Mouse (Mus musculus) liver, embryonic 13.5 days (tissue): Measurements from ENCODE around the gene Caprin1. TPM values are rescaled to one million over a fixed set of nuclear protein-coding genes. Genes with fewer than 3 reads are reported as not detected.
A peak's percentile ranks its signal among the peaks of the same experiment; 100 is the strongest.

Source experiments
- ATAC-seq: fragments of 200-750 bp; cut with Nextera tagmentation; 2 replicates; pipeline ENCODE4 v1.8.0; 2017; ENCODE audit warnings: low read depth, mild to moderate bottlenecking, moderate number of reproducible peaks, moderate library complexity
- DNase-seq: peaks from one replicate; pipeline ENCODE4 v3.0.0; 2022
- H3K27ac ChIP-seq: fragments of 300-500 bp; sonication (generic); 2 replicates; pipeline ENCODE4 v1.5.1; 2015; ENCODE audit warnings: moderate library complexity, mild to moderate bottlenecking, inconsistent platforms
- H3K27me3 ChIP-seq: fragments of 300-500 bp; sonication (generic); 2 replicates; pipeline ENCODE4 v1.6.1; 2015; ENCODE audit warnings: mild to moderate bottlenecking, inconsistent platforms
- H3K36me3 ChIP-seq: fragments of 300-500 bp; sonication (generic); 2 replicates; pipeline ENCODE4 v1.6.1; 2015; ENCODE audit warnings: mild to moderate bottlenecking, inconsistent platforms
- H3K4me1 ChIP-seq: fragments of 300-500 bp; sonication (generic); replicated peaks from 2 replicates; pipeline ENCODE4 v1.6.1; 2015; ENCODE audit warnings: inconsistent platforms
- H3K4me2 ChIP-seq: fragments of 300-500 bp; sonication (generic); 2 replicates; pipeline ENCODE4 v1.6.1; 2015; ENCODE audit warnings: inconsistent platforms, mild to moderate bottlenecking, moderate library complexity
- H3K4me3 ChIP-seq: fragments of 300-500 bp; sonication (generic); replicated peaks from 2 replicates; pipeline ENCODE4 v1.5.1; 2015; ENCODE audit warnings: mild to moderate bottlenecking, inconsistent platforms
- H3K9ac ChIP-seq: fragments of 300-500 bp; sonication (generic); 2 replicates; pipeline ENCODE4 v1.6.1; 2015; ENCODE audit warnings: mild to moderate bottlenecking, inconsistent platforms
- H3K9me3 ChIP-seq: fragments of 300-500 bp; sonication (generic); replicated peaks from 2 replicates; pipeline ENCODE4 v1.6.1; 2016; ENCODE audit warnings: inconsistent platforms
- WGBS: fragments of 180-500 bp; shearing (Covaris S2); methylation state at CpG from one replicate; pipeline ENCODE4 v1.1.7; 2015; ENCODE audit not compliant: insufficient replicate concordance; 5-methylcytosine and 5-hydroxymethylcytosine counted together
- polyA plus RNA-seq: library from polyadenylated mRNA; unstranded; fragments of >200 nt; fragmentation: Nextera tagmentation; extraction: Ambion mirVana; gene quantifications from 2 replicates; pipeline ENCODE4 v1.2.1, GENCODE M21; 2015

The Caprin1 gene
- polyA plus RNA-seq, 1 experiment from 2014 or later, result 134 TPM

DNA sequence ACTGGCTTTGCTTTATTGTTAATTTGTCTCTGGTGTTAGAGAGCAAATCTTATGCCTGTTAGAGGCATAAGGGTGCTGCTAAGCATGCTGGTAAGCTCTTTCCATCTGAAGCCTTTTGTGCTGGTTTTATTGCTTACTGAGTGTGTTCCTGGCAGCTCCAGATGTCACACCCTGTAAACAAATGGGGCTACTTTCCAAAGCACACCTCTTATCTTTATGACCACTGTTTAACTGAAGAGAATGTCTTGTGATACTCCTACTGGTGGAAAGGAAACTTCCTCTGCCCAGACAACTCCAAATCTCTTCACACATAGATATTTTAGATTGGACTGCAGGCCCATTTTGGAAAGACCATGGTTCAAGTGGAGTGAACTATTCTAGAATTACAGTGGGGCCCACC, 31.5 kb upstream of the Caprin1 start:
- DNase-seq (no peak), ATAC-seq (no peak)
- H3K27ac ChIP-seq, result no peak overlapping the region
- H3K9me3 ChIP-seq, result no peaks in the 10 kb centered on the region
- no peaks in the 10 kb centered on the region for H3K36me3 ChIP-seq
- H3K4me3 ChIP-seq, result no peak overlapping the region
- H3K4me1 ChIP-seq, result peaks cover 24% of the 10 kb centered on the region
- no peaks in the 10 kb centered on the region for H3K27me3 ChIP-seq
- no peak overlapping the region for H3K4me2 ChIP-seq
- H3K9ac ChIP-seq, result no peak overlapping the region

DNA sequence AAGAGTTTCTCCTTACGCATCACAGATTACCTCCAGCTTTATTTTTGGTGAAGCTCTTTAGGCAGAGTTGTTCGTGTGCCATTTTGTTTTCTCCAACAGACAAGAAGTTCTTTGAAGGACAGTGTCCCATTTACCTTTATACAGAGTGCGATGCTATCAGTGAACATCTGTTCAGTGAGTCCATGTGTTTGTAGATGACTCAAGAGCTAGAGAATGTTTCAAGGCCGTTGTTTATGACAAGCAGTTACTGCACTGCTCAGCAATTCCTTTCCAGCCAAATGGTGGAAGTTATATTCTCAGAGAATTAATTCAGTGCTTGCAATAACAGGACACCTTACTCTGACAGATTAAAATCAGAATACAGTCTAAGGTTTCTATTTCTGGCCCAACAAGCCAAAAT, 27.5 kb upstream of the Caprin1 start:
- WGBS, result 49% methylated on average over 4 of the region's 4 CpGs
- ATAC-seq, result no peak
- Histone ChIP-seq H3K27me3 (no peaks in the 10 kb centered on the region), H3K9ac (no peak overlapping the region), H3K4me1 (peaks cover 11% of the 10 kb centered on the region), H3K4me2 (no peak overlapping the region), H3K36me3 (no peaks in the 10 kb centered on the region), H3K27ac (no peak overlapping the region), H3K9me3 (no peaks in the 10 kb centered on the region), H3K4me3 (no peak overlapping the region)
- no peak for DNase-seq

DNA sequence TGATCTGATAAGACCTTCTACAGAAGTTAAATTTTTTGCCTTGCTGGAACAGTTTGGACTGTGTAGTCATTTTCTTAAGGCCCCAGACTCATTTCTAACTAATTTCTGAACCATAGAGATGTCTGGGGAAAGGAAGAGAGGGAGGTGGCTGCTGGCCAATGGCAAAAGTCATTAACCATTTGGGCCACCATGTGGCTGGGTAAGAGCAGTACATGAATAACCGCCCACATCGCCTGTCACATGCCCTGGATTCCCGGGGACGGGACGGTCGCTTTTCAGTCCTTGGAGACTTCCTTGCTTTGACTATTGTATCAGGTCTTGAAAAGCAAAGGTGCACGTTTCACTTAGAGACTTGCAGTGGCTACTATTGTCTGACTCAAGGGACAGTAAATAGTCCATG, 25.1 kb upstream of the Caprin1 start:
- no peak for ATAC-seq

DNA sequence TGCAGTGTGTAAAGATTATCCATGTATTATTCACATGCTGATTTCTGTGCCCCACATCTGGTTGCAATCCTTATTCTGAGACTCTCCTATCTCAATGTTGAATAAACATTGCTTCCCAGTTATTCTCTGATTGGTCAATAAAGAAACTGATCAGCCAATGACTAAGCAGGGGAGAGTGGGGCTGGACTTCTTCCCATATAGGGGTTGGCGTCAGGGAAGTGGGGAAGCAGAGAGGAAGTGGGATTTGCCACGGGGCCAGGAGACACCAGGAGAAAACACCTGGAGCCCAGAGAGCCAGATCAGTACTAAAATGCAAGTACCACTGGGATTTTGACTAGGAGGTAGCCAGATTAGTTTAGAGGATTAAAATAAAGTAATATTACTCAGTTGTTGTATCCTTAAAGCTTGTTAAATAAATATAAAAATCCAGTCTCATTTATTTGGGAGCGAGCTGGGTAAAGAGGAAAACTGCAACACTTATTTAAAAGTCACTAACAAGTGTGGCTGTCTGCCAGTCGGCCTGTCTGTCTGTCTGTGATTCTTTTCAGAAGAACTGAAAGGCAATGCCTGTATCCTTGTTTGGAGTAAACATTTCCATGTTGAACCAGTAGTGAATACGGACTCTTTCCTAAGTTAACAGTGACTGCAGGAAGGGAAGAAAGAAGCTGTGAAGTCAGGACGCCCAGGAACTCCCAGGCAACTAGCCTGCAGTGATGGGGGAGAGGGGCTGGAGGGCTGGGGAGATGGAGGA, 19.9 kb upstream of the Caprin1 start:
- H3K9me3 ChIP-seq, result no peaks in the 10 kb centered on the region
- WGBS, result 25% methylated on average over 6 of the region's 6 CpGs
- DNase-seq (no peak), ATAC-seq (0 out of 2 replicates have a peak, but pooled peaks have one; percentile 48)
- H3K4me3 ChIP-seq, result no peak overlapping the region
- no peak overlapping the region for H3K9ac ChIP-seq
- 0 out of 2 replicates have a peak, but pooled peaks cover 3% of the 10 kb centered on the region for H3K27me3 ChIP-seq
- H3K4me2 ChIP-seq, result peak overlapping the region; percentile 21; the same call in 1 of the 2 replicates
- no peaks in the 10 kb centered on the region for H3K36me3 ChIP-seq
- 0 out of 2 replicates have a peak, but pooled peaks cover 3% of the 10 kb centered on the region for H3K4me1 ChIP-seq
- no peak overlapping the region for H3K27ac ChIP-seq

More for the DNA sequence above, 25.1 kb upstream of the Caprin1 start:
- Histone ChIP-seq H3K27ac (no peak overlapping the region), H3K9me3 (no peaks in the 10 kb centered on the region), H3K4me3 (no peak overlapping the region), H3K4me1 (peaks cover 9% of the 10 kb centered on the region; the same call in 1 of the 2 replicates), H3K36me3 (no peaks in the 10 kb centered on the region), H3K4me2 (no peak overlapping the region), H3K27me3 (no peaks in the 10 kb centered on the region), H3K9ac (no peak overlapping the region)
- DNase-seq, result no peak
- 56% methylated on average over 7 of the region's 7 CpGs for WGBS

DNA sequence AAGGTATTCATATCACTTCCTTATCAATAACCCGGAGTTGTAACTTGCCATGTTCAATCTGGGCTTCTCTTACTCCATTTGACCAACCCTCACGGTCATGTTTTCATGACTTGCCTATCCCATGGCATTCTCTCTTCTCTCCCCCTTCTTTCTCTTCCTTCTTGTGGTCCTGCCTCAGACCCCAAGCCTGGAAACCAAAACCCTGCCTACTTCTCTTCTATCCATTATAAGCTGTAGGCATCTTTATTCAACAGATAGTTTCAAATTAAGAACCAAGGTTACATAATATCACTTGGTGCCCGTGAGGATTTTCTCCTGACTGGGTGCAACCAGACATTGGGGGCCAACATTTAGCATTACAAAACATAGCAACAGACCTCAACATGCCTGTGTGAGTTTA, 18.5 kb upstream of the Caprin1 start:
- Histone ChIP-seq H3K9me3 (no peaks in the 10 kb centered on the region), H3K9ac (no peak overlapping the region), H3K27me3 (0 out of 2 replicates have a peak, but pooled peaks cover 3% of the 10 kb centered on the region), H3K4me2 (no peak overlapping the region), H3K36me3 (no peaks in the 10 kb centered on the region), H3K4me3 (no peak overlapping the region), H3K4me1 (0 out of 2 replicates have a peak, but pooled peaks cover 3% of the 10 kb centered on the region), H3K27ac (no peak overlapping the region)
- WGBS, result 69% methylated on average over 3 of the region's 3 CpGs
- DNase-seq, result no peak
- no peak for ATAC-seq

DNA sequence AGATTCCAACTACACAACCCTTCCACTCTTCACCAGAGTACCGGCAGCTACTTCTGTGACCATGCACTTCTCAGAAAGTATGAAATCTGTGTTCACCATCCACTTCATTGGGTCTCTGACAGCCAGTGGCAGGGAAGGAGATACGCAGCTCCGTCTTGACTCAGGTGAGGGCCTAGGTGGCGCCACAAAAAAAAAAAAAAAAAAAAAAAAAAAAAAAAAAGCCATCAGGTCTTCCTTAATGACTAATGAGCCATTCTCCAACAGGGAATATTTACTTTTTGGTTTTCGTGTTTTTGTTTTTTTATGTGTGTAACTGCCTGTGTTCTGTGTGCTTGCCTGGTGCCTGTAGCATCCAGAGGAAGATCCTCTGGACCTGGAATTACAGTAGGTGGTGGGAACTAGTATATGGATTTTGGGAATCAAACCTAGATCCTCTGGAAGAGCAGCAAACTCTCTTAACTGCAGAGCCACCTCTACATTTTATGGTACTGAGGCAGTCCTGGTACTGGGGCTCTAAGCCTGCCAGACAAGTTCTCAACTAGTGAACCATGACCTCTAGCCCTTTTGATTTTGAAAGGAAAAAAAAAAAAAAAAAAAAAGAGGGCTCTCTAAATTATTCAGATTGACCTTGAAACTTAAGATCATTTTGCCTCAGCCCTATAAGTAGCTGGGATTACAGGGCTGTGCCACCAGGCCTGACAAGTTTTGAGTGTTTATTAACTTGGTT, 14.2 kb upstream of the Caprin1 start:
- Histone ChIP-seq H3K27ac (no peak overlapping the region), H3K9ac (no peak overlapping the region), H3K9me3 (no peaks in the 10 kb centered on the region), H3K27me3 (0 out of 2 replicates have a peak, but pooled peaks cover 3% of the 10 kb centered on the region), H3K36me3 (no peaks in the 10 kb centered on the region), H3K4me2 (no peak overlapping the region), H3K4me1 (no peaks in the 10 kb centered on the region), H3K4me3 (no peak overlapping the region)
- ATAC-seq (no peak), DNase-seq (no peak)
- WGBS, result 59% methylated on average over 5 of the region's 5 CpGs

DNA sequence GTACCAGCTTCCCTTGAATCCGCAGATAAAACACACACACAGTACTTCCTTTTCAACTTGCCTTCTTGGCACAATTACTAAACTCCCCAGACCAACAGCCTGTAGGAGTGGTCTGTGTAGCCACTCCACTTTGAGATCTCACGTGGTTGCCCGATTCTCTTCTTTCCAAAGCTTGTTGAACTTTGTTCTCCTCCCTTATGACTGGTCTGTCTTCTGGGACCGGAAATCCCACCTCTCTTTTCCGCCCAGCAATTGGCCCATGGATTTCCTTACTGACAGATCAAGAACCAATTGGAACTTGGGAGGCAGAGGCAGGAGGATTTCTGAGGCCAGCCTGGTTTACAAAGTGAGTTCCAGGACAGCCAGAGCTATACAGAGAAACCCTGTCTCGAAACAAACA, 13.0 kb upstream of the Caprin1 start:
- no peak for ATAC-seq

DNA sequence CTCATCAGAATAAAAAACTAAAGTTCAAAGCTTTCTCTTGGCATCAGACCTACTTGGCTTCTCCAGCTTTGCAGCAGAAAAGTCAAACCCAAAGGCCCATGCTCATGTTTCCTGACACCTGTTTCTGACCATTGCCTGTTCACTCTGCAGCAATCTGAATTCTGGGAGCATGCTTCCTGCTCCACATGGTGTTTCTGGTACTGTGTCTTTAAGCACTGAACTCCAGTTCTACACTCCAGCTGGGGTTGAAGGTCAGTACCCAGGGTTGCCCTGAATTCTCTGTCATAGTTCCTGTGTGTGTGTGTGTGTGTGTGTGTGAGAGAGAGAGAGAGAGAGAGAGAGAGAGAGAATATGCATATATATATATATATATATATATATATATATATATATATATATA, 11.0 kb upstream of the Caprin1 start:
- H3K9ac ChIP-seq, result no peak overlapping the region
- ATAC-seq (no peak), DNase-seq (no peak)
- no peak overlapping the region for H3K4me2 ChIP-seq
- H3K27ac ChIP-seq, result no peak overlapping the region
- H3K4me3 ChIP-seq, result no peak overlapping the region
- H3K9me3 ChIP-seq, result no peaks in the 10 kb centered on the region
- no peaks in the 10 kb centered on the region for H3K36me3 ChIP-seq
- peaks cover 8% of the 10 kb centered on the region; the same call in 1 of the 2 replicates for H3K4me1 ChIP-seq
- no peaks in the 10 kb centered on the region for H3K27me3 ChIP-seq

More for the DNA sequence above, 13.0 kb upstream of the Caprin1 start:
- Histone ChIP-seq H3K4me1 (no peaks in the 10 kb centered on the region), H3K36me3 (no peaks in the 10 kb centered on the region), H3K4me2 (no peak overlapping the region), H3K27me3 (0 out of 2 replicates have a peak, but pooled peaks cover 3% of the 10 kb centered on the region), H3K9ac (no peak overlapping the region), H3K4me3 (no peak overlapping the region), H3K27ac (no peak overlapping the region), H3K9me3 (no peaks in the 10 kb centered on the region)
- 66% methylated on average over 6 of the region's 6 CpGs for WGBS
- DNase-seq, result no peak

DNA sequence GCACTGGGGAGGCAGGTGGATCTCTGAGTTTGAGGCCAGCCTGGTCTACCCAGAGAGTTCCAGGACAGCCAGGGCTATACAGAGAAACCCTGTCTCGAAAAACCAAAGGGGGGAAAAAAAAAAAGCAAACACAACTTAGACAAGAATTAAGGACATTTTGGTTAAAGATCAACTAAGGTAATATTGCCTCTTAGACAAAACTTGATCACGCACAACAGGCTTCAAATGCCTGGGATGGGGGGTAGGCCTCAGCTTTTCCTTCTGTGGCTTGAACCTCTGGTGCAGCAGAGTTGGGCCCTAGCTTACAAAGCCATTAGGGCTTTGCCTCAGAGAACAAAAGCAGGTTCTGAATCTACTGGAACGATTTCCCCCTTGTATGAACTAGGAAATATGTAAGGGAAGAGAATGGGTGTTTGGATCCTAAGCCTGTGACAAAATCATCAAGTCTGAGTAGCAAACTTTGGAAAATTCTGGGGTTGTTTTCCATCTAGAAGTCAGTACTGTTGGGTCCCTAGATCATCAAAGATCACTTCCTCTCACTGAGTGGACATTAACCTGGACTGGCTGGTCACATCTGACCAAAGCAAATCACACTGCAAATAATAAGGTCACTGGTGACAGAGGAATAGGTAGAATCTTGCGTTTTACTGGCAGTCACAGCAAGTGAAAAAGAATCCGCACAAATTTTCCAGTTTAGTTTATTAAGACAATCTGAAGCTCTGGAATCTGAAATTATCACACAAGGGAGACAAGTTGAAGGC, 6.5 kb upstream of the Caprin1 start:
- H3K9me3 ChIP-seq, result no peaks in the 10 kb centered on the region
- no peaks in the 10 kb centered on the region for H3K27me3 ChIP-seq
- WGBS, result 60% methylated on average over 5 of the region's 5 CpGs
- no peak overlapping the region for H3K9ac ChIP-seq
- H3K4me2 ChIP-seq, result no peak overlapping the region
- ATAC-seq (peak; percentile 59), DNase-seq (no peak)
- H3K36me3 ChIP-seq, result no peaks in the 10 kb centered on the region
- H3K27ac ChIP-seq, result peak overlapping the region; percentile 73
- H3K4me1 ChIP-seq, result peaks cover 17% of the 10 kb centered on the region; the same call in 1 of the 2 replicates
- no peak overlapping the region for H3K4me3 ChIP-seq

DNA sequence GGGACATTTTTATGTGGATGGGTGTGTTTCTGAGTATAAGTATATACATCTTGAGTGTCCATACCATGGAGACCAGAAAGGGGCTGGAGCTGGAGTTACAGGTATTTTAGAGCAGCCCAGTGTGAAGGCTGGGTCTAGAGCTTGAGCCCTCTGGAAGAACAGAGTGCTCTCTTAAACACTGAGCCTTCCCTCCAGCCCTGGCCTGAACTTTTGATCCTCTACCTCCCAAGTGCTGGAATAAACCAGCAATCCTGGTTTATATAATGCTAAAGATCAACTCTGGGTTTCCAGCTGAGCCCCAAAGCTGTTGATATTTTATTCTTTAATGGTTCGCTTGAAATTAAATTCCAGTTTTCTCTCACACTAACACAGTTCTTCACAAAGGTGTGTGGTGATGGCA, 5.0 kb upstream of the Caprin1 start:
- H3K4me2 ChIP-seq, result no peak overlapping the region
- ATAC-seq (no peak), DNase-seq (no peak)
- no peak overlapping the region for H3K27ac ChIP-seq
- H3K9me3 ChIP-seq, result no peaks in the 10 kb centered on the region
- 67% methylated on average over 1 of the region's 1 CpGs for WGBS
- H3K4me3 ChIP-seq, result no peak overlapping the region
- peaks cover 29% of the 10 kb centered on the region for H3K4me1 ChIP-seq
- no peak overlapping the region for H3K9ac ChIP-seq
- no peaks in the 10 kb centered on the region for H3K36me3 ChIP-seq
- no peaks in the 10 kb centered on the region for H3K27me3 ChIP-seq

DNA sequence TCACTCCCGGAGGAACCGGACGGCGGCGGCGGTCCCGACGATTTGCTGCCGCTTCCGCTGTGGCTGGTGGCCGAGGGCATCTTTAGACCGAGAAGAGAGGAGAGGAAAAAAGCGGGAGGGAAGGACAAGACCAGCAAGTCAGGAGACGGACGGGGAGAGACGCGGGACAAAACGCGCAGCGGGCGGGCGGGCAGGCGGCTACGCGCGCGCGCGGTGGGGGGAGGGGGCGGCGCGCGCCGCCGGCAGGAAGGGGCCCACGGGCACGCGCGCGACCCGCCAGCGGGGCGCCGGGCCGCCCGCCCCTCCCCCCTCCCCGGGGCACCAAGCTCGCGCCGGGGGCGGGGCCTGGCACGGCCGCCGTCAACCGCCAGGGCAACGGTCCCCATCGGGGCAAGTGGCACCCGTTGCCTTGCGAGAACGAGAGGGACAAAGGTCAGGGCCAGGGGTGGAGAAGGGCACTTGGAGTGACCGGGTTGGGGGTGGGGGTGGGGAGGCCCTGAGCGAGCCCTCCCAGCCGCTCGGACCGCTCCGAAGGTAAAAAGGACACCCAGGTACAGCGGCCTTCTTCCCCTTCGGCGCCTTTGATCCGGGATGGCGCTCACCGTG, 485 bp downstream of the Caprin1 start:
- peak overlapping the region; percentile 82 for H3K4me2 ChIP-seq
- no peaks in the 10 kb centered on the region for H3K27me3 ChIP-seq
- peak; percentile 75 for ATAC-seq
- peaks cover 23% of the 10 kb centered on the region for H3K36me3 ChIP-seq
- H3K4me1 ChIP-seq, result peaks cover 45% of the 10 kb centered on the region
- H3K27ac ChIP-seq, result peak overlapping the region; percentile 99
- peak; percentile 73 for DNase-seq
- H3K4me3 ChIP-seq, result peak overlapping the region; percentile 97
- 1% methylated on average over 58 of the region's 72 CpGs for WGBS
- H3K9me3 ChIP-seq, result no peaks in the 10 kb centered on the region
- H3K9ac ChIP-seq, result peak overlapping the region; percentile 98
